Mouse (Mus musculus) heart, embryonic 13.5 days (tissue): ENCODE results near the gene 4931422A03Rik. TPM values are rescaled to one million over a fixed set of nuclear protein-coding genes. Genes with fewer than 3 reads are reported as not detected.

Experiments
- polyA plus RNA-seq: library from polyadenylated mRNA; unstranded; fragments of >200 nt; fragmentation: Nextera tagmentation; extraction: Ambion mirVana; gene quantifications from 2 replicates; pipeline ENCODE4 v1.2.1, GENCODE M21; 2015

Gene 4931422A03Rik
- polyA plus RNA-seq, 1 experiment from 2014 or later: 1.6 TPM

Other genes with a start within 250 kb of the 4931422A03Rik start
- gene Caprin1, start 230.7 kb downstream of the 4931422A03Rik start, polyA plus RNA-seq: 199 and 202 TPM in 2 replicates
- 23.9 and 24.5 TPM in 2 replicates for gene Lmo2, start 70.4 kb downstream of the 4931422A03Rik start, polyA plus RNA-seq
- gene Fbxo3, start 640 bp downstream of the 4931422A03Rik start, polyA plus RNA-seq: 37.2 and 42.8 TPM in 2 replicates
- gene Gm10912, start 37.5 kb upstream of the 4931422A03Rik start, polyA plus RNA-seq: not detected in 2 replicates
- not detected in 2 replicates for gene Gm10799, start 40.2 kb upstream of the 4931422A03Rik start, polyA plus RNA-seq
- 4.7 and 6.9 TPM in 2 replicates for gene Cd59b, start 41.5 kb upstream of the 4931422A03Rik start, polyA plus RNA-seq
- 62.0 and 66.4 TPM in 2 replicates for gene Cd59a, start 67.4 kb upstream of the 4931422A03Rik start, polyA plus RNA-seq
- gene A930018P22Rik, start 94.4 kb upstream of the 4931422A03Rik start, polyA plus RNA-seq: 0.31 and 0.67 TPM in 2 replicates